Mouse (Mus musculus) pancreas, adult 10 weeks (tissue): Measurements from ENCODE around the gene Shcbp1l. TPM values are rescaled to one million over a fixed set of nuclear protein-coding genes. Genes with fewer than 3 reads are reported as not detected.

ENCODE experiments used
- polyA plus RNA-seq: library from polyadenylated mRNA; stranded (reverse); fragments of 350-450 nt; fragmentation: Illumina TruSeq; extraction: RNeasy Lipid Tissue Mini Kit (QIAGEN cat#74804); gene quantifications from one replicate; pipeline ENCODE4 v1.2.3, GENCODE M21; 2015; ENCODE audit warnings: low read depth, low replicate concordance; ENCODE audit not compliant: insufficient read depth

Shcbp1l gene
- not detected for polyA plus RNA-seq

GRCm38 (mm10) chr1:153424770-153425584 lies at the start of gene Shcbp1l:
Shcbp1l (plus strand) TSS chr1:153425162.

DNA sequence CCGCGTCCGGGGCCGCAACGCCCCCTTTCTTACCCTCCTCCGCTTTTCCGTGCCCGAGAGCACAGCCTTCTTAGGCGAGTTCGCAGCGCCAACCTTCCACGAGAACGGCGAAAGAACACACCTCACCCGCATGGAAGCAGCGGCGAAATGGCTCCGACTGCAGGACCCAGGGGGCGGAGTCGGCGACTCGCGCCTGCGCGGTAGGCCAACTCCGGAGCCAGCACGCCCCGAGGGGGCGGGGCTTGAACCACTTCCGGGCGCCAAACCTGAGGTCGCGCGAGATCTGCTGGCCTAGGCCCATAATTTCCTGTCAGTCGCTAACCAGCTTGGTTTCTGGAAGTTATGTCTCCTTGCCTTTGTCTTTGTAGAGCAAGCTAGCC lies 62.5 kb downstream of the Shcbp1l start, which contains the start of gene Dhx9:
Gene Dhx9, minus strand, starts transcription at position 161 of the 380 bp plus-strand sequence.

Other genes starting within 250 kb of the Shcbp1l start
- 1.3 TPM for gene Lamc2, start 238.7 kb upstream of the Shcbp1l start, polyA plus RNA-seq
- 27.1 TPM for gene Lamc1, start 92.4 kb upstream of the Shcbp1l start, polyA plus RNA-seq
- 13.8 TPM for gene Dhx9, start 62.5 kb downstream of the Shcbp1l start, polyA plus RNA-seq
- 0.96 TPM for gene Npl, start 124.9 kb downstream of the Shcbp1l start, polyA plus RNA-seq
- gene Rgs8, start 227.9 kb downstream of the Shcbp1l start, polyA plus RNA-seq: not detected